Mouse (Mus musculus) limb, embryonic 10.5 days (tissue): Measurements from ENCODE around the gene Zmynd8. TPM values are rescaled to one million over a fixed set of nuclear protein-coding genes. Genes with fewer than 3 reads are reported as not detected.

Experiments used
- DNase-seq: peaks from one replicate; pipeline ENCODE4 v3.0.0-alpha.2; 2017; ENCODE audit warnings: low spot score
- H3K27ac ChIP-seq: fragments of 300-500 bp; sonication (generic); 2 replicates; pipeline ENCODE4 v1.5.1; 2016; ENCODE audit warnings: mild to moderate bottlenecking
- H3K27me3 ChIP-seq: fragments of 300-500 bp; sonication (generic); 2 replicates; pipeline ENCODE4 v1.6.1; 2016; ENCODE audit warnings: low read depth, mild to moderate bottlenecking; ENCODE audit not compliant: poor library complexity, severe bottlenecking
- H3K36me3 ChIP-seq: fragments of 300-500 bp; sonication (generic); 2 replicates; pipeline ENCODE4 v1.6.1; 2016; ENCODE audit warnings: mild to moderate bottlenecking, moderate library complexity
- H3K4me1 ChIP-seq: fragments of 300-500 bp; sonication (generic); 2 replicates; pipeline ENCODE4 v1.6.1; 2016
- H3K4me3 ChIP-seq: fragments of 300-500 bp; sonication (generic); 2 replicates; pipeline ENCODE4 v1.5.1; 2016; ENCODE audit warnings: mild to moderate bottlenecking, moderate library complexity
- H3K9me3 ChIP-seq: fragments of 300-500 bp; sonication (generic); replicated peaks from 2 replicates; pipeline ENCODE4 v1.6.1; 2016; ENCODE audit warnings: mild to moderate bottlenecking
- WGBS: fragments of 180-500 bp; shearing (Covaris S2); methylation state at CpG from one replicate; pipeline ENCODE4 v1.1.7; 2016; 5-methylcytosine and 5-hydroxymethylcytosine counted together
- polyA plus RNA-seq: library from polyadenylated mRNA; unstranded; fragments of >200 nt; fragmentation: Nextera tagmentation; extraction: Ambion mirVana; gene quantifications from 2 replicates; pipeline ENCODE4 v1.2.1, GENCODE M21; 2016

Gene Zmynd8
- polyA plus RNA-seq, 1 experiment from 2014 or later: 59.5 TPM

DNA sequence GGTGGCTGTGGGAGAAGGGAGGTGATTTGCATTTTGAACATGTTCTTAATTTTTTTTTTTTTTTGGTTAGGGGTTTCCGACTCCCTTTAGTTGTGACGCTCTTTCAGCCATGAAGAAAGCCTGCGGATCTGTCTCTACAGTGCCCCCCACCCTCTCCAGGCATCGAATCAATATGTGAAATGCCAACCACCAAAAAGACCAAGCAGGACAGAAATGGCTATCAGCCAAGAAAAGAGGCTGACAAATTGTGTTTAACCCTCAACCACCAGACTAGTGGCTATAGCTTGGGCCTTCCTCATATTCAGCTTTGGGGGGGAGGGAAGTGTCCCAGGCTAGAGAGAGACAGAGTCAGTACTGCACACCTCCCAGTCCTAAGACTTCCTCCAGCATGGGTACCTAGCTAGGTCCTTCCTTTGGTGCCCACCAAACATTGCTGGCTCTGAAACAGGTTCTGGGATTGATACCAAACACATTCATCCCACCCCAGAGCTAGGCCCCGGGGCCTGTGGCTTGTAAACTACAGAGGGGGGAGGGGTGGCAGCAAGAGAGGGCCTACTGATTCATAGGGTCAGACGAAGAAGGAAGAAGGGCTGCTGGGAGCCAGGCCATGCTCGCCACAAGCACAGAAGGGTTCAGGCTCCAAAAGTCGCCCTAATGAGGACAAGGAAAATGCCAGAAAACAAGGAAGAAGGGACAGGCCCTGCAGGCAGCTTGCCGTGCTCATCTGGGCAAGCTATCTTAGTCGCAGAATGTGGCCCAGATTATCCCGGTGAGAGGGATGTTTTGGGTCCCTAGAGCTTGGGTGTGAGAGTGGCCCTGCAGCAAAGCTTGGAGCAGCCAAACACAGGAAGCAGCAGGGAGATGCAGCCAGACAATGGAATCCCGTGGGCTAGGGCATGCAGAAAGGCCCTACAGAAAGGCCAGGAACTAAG is 40.1 kb downstream of the Zmynd8 start:
- peaks cover 77% of the 10 kb centered on the region for H3K4me1 ChIP-seq
- peak overlapping the region; percentile 29 for H3K4me3 ChIP-seq
- WGBS: 17% methylated on average over 12 of the region's 12 CpGs
- H3K27me3 ChIP-seq: no peaks in the 10 kb centered on the region
- H3K9me3 ChIP-seq: no peaks in the 10 kb centered on the region
- H3K27ac ChIP-seq: peak overlapping the region; percentile 90
- DNase-seq: peak; percentile 51
- H3K36me3 ChIP-seq: peaks cover 25% of the 10 kb centered on the region

DNA sequence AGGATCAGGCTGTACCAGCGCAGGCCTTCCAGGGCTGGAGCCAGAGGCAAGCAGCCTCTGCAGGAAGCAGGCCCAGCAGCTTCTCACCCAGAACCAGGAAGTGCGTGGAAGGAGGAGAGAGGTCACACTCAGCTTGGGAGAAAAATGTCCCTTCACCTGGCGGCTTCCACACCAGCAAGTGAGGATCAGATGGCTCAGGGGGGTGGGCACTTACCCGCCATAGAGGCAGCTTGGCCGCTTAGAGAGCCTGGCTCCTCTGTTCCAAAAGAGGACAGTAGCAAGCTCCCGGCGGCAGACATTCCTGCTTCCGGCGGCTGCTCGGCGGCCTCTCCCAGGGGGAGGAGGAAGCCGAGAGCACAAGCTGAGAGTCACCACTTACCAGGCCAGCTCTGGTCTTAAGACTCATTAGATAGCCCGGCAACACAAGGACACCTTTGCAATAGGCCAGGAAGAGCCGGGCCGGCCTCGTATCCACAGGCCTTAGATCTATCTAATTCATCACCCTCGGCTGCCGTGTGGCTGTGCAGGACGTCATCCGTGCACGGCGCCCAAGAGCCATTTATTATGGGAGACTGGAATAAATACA is 40.9 kb downstream of the Zmynd8 start:
- Histone ChIP-seq H3K27me3 (no peaks in the 10 kb centered on the region), H3K9me3 (no peaks in the 10 kb centered on the region), H3K36me3 (peaks cover 29% of the 10 kb centered on the region), H3K4me3 (peak overlapping the region; percentile 29), H3K27ac (peak overlapping the region; percentile 90), H3K4me1 (peaks cover 72% of the 10 kb centered on the region)
- WGBS: 2% methylated on average over 22 of the region's 22 CpGs
- DNase-seq: peak; percentile 65

DNA sequence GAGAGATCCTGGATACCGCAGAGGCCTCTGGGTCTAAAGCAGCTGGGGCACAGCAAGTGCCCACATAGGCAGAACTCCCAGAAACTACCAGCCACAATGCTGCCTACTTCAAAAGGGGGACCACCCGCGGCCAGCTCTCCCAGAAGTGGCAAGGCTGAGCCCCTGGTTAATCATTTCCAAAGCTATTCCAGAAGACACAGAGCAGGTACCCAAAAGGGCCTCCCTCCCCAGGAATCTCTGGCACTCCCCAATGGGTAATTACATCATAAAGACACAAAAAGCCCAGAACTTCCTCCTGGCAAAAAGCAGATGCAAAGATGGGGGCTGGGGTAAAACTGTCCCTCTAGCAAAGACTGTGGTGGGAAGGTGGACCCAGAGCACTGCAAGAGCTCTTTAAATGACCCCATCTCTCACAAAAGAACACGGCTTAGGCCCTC is 41.4 kb downstream of the Zmynd8 start:
- WGBS: 4% methylated on average over 4 of the region's 4 CpGs
- Histone ChIP-seq H3K36me3 (peaks cover 34% of the 10 kb centered on the region), H3K4me3 (peak overlapping the region; percentile 29), H3K4me1 (peaks cover 77% of the 10 kb centered on the region), H3K27ac (peak overlapping the region; percentile 90), H3K27me3 (no peaks in the 10 kb centered on the region), H3K9me3 (no peaks in the 10 kb centered on the region)
- peak; percentile 57 for DNase-seq

DNA sequence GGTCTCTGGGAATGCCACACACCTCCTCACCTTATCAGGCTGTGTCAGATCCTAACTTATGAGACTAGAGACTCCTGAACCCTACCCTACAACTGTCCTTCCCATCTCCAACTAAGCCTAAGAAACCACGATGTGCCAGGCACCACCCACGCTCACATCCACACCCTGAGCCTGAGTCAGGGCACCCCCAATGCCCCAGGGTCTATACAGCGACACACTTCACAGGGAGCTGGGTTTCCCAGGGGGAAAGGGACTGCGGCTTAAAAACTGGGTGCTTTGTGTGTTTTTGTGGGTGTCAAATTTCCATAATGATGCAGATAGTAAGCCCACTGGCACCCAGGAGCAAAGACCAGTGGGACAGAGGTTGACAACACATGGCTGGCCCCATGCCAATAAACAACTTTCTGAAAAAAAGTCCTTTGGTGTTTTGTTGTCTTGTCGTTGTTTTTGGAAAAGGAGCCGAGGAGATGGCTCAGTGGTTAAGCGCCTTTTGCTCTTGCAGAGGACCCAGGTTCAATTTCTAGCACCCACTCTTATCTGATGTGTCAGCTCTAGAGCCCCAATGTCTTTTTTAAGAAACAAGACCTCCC is 42.1 kb downstream of the Zmynd8 start:
- H3K9me3 ChIP-seq: no peaks in the 10 kb centered on the region
- DNase-seq: no peak
- H3K4me3 ChIP-seq: no peak overlapping the region
- peaks cover 72% of the 10 kb centered on the region for H3K4me1 ChIP-seq
- WGBS: 65% methylated on average over 7 of the region's 7 CpGs
- no peaks in the 10 kb centered on the region for H3K27me3 ChIP-seq
- peaks cover 34% of the 10 kb centered on the region for H3K36me3 ChIP-seq
- peak overlapping the region; percentile 90 for H3K27ac ChIP-seq

DNA sequence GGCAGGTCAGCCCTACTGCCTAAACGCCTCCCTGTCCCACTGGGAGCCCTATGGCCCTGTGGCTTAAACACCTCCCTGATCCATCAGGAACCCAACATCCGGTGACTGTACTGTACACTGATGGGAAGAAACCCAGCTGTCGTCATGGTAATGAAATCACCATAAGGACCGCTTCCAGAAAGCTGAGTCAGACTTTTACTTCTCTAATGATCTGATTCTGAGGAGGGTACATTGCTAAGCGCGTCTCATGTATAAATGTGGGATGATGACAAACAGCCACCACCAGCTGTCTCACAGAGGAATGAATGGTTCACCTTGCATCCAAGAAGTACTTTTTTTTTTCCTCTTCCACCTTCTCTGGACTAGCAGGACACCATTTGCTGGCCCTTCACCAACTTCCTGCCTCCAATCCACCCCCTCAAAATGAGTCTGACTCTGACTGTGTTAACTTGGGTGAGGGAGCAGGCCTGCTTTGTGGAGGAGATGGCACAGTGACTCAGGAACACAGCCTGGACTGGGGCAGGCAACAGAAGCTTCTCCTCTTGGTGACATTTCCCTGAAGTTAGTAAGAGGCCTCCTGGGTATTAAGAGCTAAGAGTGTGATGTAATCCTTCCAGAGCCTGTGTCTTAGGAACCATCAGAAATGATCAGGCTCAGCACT is 43.0 kb downstream of the Zmynd8 start:
- DNase-seq: no peak
- H3K4me1 ChIP-seq: peaks cover 68% of the 10 kb centered on the region
- H3K27ac ChIP-seq: no peak overlapping the region
- WGBS: 91% methylated on average over 6 of the region's 6 CpGs
- peaks cover 34% of the 10 kb centered on the region for H3K36me3 ChIP-seq
- H3K4me3 ChIP-seq: no peak overlapping the region
- no peaks in the 10 kb centered on the region for H3K27me3 ChIP-seq
- no peaks in the 10 kb centered on the region for H3K9me3 ChIP-seq

DNA sequence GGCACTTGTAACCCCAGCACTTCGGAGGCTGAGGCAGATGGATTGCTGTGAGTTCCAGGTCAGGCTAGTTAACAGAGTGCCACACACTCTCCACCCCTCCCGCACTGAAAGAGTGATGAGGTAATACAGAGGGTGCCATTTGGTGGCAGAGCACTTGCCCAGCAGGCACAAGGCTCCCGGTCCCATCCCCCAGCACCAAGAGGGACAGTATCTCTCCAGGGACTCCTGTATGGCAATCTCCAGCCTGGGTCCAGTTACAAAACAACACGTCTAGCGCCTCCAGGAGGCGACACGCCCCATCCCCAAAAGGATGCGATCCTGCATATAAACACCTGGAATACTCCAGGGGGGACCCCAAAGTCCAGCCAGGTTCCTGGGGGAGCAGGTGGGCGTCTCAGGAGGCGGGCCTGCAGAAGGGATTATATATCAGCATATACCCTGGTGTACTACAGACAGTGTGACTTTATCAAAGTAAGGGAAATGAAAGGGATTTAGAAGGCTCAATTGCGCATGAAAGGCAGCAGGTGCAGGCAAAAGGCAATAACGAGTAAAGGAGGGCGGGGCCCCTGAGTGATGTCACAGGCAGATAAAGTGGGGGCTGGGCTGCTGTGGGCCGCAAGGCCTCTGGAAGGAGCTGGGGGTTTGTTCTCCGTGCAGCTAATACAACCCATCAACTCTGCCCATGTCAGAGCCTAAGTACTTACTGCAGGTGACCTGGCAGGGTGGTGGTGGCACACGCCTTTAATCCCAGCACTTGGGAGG is 44.4 kb downstream of the Zmynd8 start:
- Histone ChIP-seq H3K9me3 (no peaks in the 10 kb centered on the region), H3K4me3 (no peak overlapping the region), H3K4me1 (peaks cover 58% of the 10 kb centered on the region), H3K36me3 (peaks cover 42% of the 10 kb centered on the region), H3K27ac (0 out of 2 replicates have a peak overlapping the region, but pooled peaks have one; percentile 0), H3K27me3 (no peaks in the 10 kb centered on the region)
- DNase-seq: no peak
- WGBS: 45% methylated on average over 16 of the region's 16 CpGs

DNA sequence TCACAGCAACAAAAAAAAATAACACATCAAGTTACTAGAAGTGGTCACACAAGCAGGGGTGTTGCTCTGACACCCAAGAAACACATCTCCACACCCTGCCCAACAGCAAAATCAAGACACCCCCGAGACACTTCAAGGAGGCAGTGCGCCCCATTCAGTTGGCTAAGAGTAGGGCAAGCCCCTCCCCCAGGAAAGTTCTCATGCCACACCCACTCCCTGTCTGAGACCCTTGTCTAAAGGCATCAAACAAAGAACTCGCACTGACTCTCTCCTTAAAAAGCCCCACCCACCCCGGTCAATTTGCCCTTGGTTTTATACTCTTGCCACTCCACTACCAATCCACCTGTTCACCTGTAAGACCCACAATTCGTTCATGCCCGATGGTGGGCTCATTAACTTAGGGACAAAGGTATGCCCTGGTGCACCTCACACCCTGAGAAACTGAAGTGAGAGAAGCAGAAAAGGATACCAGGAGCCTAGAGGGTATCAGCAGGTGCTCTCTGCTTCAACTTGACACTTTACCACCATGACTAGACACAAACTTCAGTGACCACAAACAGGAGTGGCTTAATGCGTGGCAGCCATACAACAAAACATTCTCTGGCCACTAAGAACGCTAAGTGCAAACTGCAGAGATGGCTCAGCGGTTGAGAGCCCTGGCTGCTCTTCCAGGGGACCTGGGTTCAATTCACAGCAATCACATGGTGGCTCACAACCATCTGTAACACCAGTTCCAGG is 45.8 kb downstream of the Zmynd8 start:
- H3K4me3 ChIP-seq: no peak overlapping the region
- DNase-seq: no peak
- H3K27ac ChIP-seq: no peak overlapping the region
- peaks cover 55% of the 10 kb centered on the region for H3K36me3 ChIP-seq
- peaks cover 45% of the 10 kb centered on the region for H3K4me1 ChIP-seq
- WGBS: 90% methylated on average over 9 of the region's 9 CpGs
- H3K27me3 ChIP-seq: no peaks in the 10 kb centered on the region
- H3K9me3 ChIP-seq: no peaks in the 10 kb centered on the region

DNA sequence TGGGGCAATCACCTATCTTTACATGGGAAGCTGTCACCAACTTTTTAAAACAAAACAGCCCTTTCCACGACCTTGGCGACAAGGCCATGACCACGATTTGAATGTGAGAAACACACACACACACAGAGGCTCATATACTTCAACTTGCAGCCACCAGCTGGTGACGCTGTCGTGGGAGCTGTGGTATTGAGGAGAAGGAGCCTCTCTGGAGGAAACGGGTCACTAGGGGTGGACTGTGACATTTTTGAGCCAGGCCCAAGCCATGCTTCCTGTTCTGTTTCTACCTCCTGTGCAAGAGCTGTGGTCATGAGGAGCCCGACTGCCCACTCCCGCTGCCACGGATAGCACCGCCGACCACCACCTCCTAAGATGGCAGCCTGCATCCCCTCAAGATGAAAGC is 46.4 kb downstream of the Zmynd8 start:
- H3K36me3 ChIP-seq: peaks cover 60% of the 10 kb centered on the region
- peaks cover 39% of the 10 kb centered on the region for H3K4me1 ChIP-seq
- no peaks in the 10 kb centered on the region for H3K9me3 ChIP-seq

DNA sequence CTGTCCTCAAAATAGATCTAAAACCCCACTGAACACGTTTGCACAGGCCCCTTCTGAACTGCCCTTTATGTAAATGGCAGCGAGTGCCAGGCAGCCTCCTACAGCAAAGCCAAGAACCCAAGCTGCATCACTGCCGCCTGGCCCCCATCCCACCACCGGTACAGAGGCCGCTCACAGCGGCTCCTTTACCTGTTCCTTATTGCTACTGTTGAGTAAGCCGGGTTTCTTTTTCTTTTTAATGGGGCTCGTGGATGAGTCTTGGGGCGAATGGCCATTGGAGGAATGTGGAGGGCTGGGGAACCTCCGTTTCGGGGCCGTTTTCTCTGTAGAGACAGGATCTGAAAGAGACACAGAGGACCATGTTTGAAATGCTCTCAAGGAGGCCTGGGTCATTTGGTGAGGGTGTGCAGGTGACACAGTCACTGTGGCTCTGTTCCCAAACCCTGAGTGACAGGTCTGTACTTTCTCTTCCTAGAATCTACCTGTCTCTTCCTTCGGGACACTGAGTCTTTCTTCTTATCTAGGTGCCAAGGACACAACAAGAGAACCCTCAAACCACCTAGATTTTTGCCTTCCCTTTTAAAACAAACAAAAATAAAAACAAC is 46.9 kb downstream of the Zmynd8 start:
- peaks cover 33% of the 10 kb centered on the region for H3K4me1 ChIP-seq
- no peak overlapping the region for H3K27ac ChIP-seq
- peaks cover 63% of the 10 kb centered on the region for H3K36me3 ChIP-seq
- no peaks in the 10 kb centered on the region for H3K9me3 ChIP-seq
- 93% methylated on average over 13 of the region's 13 CpGs for WGBS
- H3K4me3 ChIP-seq: no peak overlapping the region
- DNase-seq: no peak
- H3K27me3 ChIP-seq: no peaks in the 10 kb centered on the region

More for the DNA sequence above, 46.4 kb downstream of the Zmynd8 start:
- no peaks in the 10 kb centered on the region for H3K27me3 ChIP-seq
- DNase-seq: no peak
- WGBS: 87% methylated on average over 11 of the region's 11 CpGs
- H3K27ac ChIP-seq: no peak overlapping the region
- no peak overlapping the region for H3K4me3 ChIP-seq

- H3K4me1 ChIP-seq: peaks cover 22% of the 10 kb centered on the region
Measured at GRCm38 (mm10) chr2:165850826-165851225, 48.0 kb downstream of the Zmynd8 start.

DNA sequence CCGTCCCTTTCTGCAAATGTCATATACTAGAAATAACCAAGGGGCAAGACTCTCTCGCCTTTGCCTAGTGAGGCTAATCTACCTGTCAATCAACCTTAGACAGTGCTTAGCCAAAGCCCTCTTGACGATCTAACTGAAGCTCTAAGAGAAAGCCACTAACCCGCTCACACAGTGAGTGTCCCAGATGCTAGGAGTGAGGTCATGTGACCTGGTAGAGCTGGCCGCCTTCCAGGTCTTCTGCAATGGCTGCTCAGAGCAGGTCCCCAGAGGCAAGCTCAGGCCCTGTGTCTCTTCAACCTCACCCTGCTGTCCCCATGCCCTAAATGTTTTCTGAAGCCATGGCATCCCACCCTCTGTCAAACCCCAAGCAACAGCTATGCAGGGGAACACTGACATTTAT is 49.7 kb downstream of the Zmynd8 start:
- Histone ChIP-seq H3K9me3 (no peaks in the 10 kb centered on the region), H3K27ac (no peak overlapping the region), H3K4me3 (no peak overlapping the region), H3K27me3 (no peaks in the 10 kb centered on the region), H3K4me1 (peaks cover 9% of the 10 kb centered on the region), H3K36me3 (peaks cover 91% of the 10 kb centered on the region)
- WGBS: 72% methylated on average over 5 of the region's 5 CpGs
- no peak for DNase-seq

More at GRCm38 (mm10) chr2:165850826-165851225, 48.0 kb downstream of the Zmynd8 start:
- Histone ChIP-seq H3K36me3 (peaks cover 74% of the 10 kb centered on the region), H3K4me3 (no peak overlapping the region), H3K9me3 (no peaks in the 10 kb centered on the region), H3K27ac (no peak overlapping the region), H3K27me3 (no peaks in the 10 kb centered on the region)
- DNase-seq: no peak
- WGBS: 94% methylated on average over 6 of the region's 6 CpGs
